25 mouse cellular contexts compared by ENCODE assay signal in the genomic region with DNA sequence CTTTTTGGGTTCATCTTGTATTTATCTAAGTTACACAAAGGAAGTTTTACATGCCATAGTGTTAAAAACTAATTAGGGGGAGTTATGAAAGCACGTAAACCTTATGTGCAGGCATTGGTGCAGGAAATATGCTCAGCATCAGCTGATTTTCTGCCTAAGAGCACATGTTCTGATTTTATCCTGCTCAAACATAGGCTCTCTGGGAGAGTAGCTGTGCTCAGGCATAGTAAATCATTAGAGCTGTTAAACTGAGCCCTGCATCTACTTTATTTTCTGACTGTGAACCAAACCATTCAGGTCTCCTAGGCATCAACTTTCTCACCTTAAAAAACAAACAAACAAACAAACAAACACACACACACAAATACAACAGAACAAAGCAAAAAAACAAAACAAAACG.
"Had no signal": no experiment of that assay in that cellular context is flagged by ENCODE, and none has a peak within 500 bp of the region (broad histone marks: within the 10 kb centered on the region; RNA-seq: fewer than 3 reads in every experiment).

No protein-coding gene starts in this region.

- H3K4me1 ChIP-seq: heart, embryonic 13.5 days; heart, embryonic 15.5 days; limb, embryonic 12.5 days; liver, embryonic 12.5 days had no signal

- H3K27ac ChIP-seq: heart, adult 2 months; heart, embryonic 13.5 days; heart, embryonic 15.5 days; hindbrain, embryonic 13.5 days; hindbrain, embryonic 15.5 days; hindbrain, postnatal 0 days; kidney, postnatal 0 days; limb, embryonic 12.5 days; limb, embryonic 15.5 days; liver, embryonic 12.5 days; liver, embryonic 14.5 days had no signal

- H3K36me3 ChIP-seq: heart, embryonic 13.5 days; heart, embryonic 15.5 days; hindbrain, embryonic 13.5 days; hindbrain, embryonic 15.5 days; limb, embryonic 12.5 days; limb, embryonic 15.5 days; liver, embryonic 12.5 days had no signal

- H3K9me3 ChIP-seq: heart, embryonic 13.5 days; heart, embryonic 15.5 days; hindbrain, embryonic 13.5 days; hindbrain, embryonic 15.5 days; limb, embryonic 12.5 days; limb, embryonic 15.5 days; liver, embryonic 12.5 days had no signal

- H3K4me2 ChIP-seq: heart, embryonic 11.5 days; heart, embryonic 13.5 days; heart, embryonic 15.5 days; limb, embryonic 15.5 days; liver, embryonic 12.5 days had no signal

- H3K9ac ChIP-seq: heart, embryonic 13.5 days; heart, embryonic 15.5 days; hindbrain, embryonic 13.5 days; hindbrain, embryonic 15.5 days; limb, embryonic 12.5 days; limb, embryonic 15.5 days; liver, embryonic 12.5 days; liver, embryonic 14.5 days had no signal

- ATAC-seq: hindbrain, postnatal 0 days; intestine, embryonic 16.5 days; liver, embryonic 12.5 days had no signal

- H3K4me3 ChIP-seq: heart, adult 2 months; heart, embryonic 13.5 days; heart, embryonic 15.5 days; hindbrain, embryonic 13.5 days; hindbrain, embryonic 15.5 days; limb, embryonic 12.5 days; limb, embryonic 15.5 days; liver, embryonic 12.5 days had no signal

- DNase-seq: gastrocnemius, postnatal 14 days; gastrocnemius, postnatal 36 days; heart, adult 11 months; heart, adult 2 months; heart, postnatal 14 days; heart, postnatal 36 days; kidney, adult 11 months; kidney, adult 8-10 months; kidney, postnatal 14 days; kidney, postnatal 36 days; layer of hippocampus, adult 9-11 months; layer of hippocampus, postnatal 36 days; left cerebral cortex, postnatal 4 days had no signal

- H3K27me3 ChIP-seq: heart, embryonic 13.5 days; heart, embryonic 15.5 days; limb, embryonic 12.5 days; limb, embryonic 15.5 days; liver, embryonic 12.5 days had no signal
